Mouse (Mus musculus) right cerebral cortex, postnatal 10 days (tissue): Measurements from ENCODE around the gene Olfr1447.

ENCODE experiments used
- DNase-seq, 2 experiments: peaks; one replicate each; pipeline ENCODE4 v3.0.0; 2021; ENCODE audit warnings: low spot score in 2 of 2

Olfr1447 gene

DNA sequence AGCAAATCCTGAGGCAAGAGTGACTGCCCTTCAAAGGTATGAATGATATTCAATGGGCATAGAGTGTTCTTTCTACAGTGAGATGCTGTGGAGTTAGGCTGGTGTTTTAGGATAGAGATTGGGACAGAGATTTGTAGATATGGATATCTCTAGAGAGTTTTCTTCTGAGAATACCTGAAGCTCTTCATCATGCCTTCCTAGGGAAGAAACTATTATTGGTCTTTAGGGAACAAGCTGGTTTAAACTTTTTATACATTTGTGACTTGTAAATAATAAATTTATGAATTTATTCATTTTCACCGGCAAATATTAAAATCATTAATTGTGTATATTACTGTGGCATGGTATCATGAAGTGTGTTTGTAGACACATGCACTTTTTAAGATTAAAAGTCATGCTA, at the start of gene Olfr1447:
Olfr1447 (minus strand) TSS at position 101 of the 400 bp plus-strand sequence.
- DNase-seq: no peak

- DNase-seq: no peak
Measured at GRCm38 (mm10) chr19:12949958-12950357, 46.4 kb upstream of the Olfr1447 start, which contains the start of gene Olfr1450. Olfr1450 (plus strand) TSS chr19:12950258.

DNA sequence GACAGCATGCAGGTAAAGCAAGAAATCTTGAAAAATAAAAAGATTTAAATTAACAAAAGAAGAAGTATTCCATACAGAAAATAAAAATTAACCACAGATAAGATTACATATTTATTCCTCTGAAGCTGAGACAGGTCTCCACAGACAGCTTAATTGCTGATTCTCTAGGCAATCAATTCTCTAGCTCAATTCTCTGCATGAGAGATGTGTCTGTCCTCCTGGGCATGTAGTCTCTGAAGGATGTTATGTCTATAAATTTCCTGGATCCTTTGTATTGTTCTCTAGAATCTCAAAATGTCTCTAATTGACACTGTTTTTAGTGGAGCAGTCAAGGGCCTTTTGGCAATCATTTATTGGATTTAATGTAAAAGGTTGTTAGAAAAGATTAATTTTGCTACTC, 27.0 kb upstream of the Olfr1447 start, which contains the start of gene Olfr1449:
Olfr1449 (plus strand) TSS at position 301 of the 400 bp plus-strand sequence.
- DNase-seq: no peak

GRCm38 (mm10) chr19:12924319-12924718, 20.8 kb upstream of the Olfr1447 start, which contains the start of gene Olfr1448:
Olfr1448 (minus strand) TSS chr19:12924419.
- no peak for DNase-seq

DNA sequence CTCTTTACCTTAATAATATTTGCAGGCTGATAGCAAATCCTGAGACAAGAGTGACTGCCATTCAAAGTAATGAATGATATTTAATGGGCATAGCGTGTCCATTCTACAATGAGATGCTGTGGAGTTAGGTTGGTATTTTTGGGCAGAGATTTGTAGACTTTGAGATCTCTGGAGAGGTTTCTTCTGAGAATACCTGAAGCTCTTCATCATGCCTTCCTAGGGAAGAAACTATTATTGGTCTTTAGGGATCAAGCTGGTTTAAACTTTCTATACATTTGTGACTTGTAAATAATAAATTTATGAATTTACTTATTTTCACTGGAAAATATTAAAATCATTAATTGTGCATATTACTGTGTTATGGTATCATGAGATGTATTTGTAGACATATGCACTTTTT, 10.1 kb downstream of the Olfr1447 start, which contains the start of gene Olfr1446:
Olfr1446 (minus strand) TSS at position 101 of the 400 bp plus-strand sequence.
- no peak for DNase-seq

GRCm38 (mm10) chr19:12883555-12883954, 20.0 kb downstream of the Olfr1447 start, which contains the start of gene Olfr1445:
Olfr1445 (plus strand) TSS chr19:12883855.
- no peak for DNase-seq

- no peak for DNase-seq
Measured at GRCm38 (mm10) chr19:12856983-12857382, 46.6 kb downstream of the Olfr1447 start, which contains the start of gene Olfr1444. Olfr1444 (plus strand) TSS chr19:12857283.
